Mouse (Mus musculus) hindbrain, embryonic 15.5 days (tissue): ENCODE data around the gene Olfr1242. TPM values are rescaled to one million over a fixed set of nuclear protein-coding genes. Genes with fewer than 3 reads are reported as not detected.

Experiments used
- ATAC-seq: fragments of 200-750 bp; cut with Nextera tagmentation; 2 replicates; pipeline ENCODE4 v1.8.0; 2017; ENCODE audit warnings: low read depth, moderate number of reproducible peaks, moderate TSS enrichment; ENCODE audit not compliant: low FRiP score
- H3K27ac ChIP-seq: fragments of 300-500 bp; sonication (generic); replicated peaks from 2 replicates; pipeline ENCODE4 v1.5.1; 2015; ENCODE audit warnings: mild to moderate bottlenecking, inconsistent platforms
- H3K27me3 ChIP-seq: fragments of 300-500 bp; sonication (generic); 2 replicates; pipeline ENCODE4 v1.6.1; 2015; ENCODE audit warnings: control low read depth, inconsistent platforms
- H3K36me3 ChIP-seq: fragments of 300-500 bp; sonication (generic); 2 replicates; pipeline ENCODE4 v1.6.1; 2015; ENCODE audit warnings: control low read depth, inconsistent platforms
- H3K4me1 ChIP-seq: fragments of 300-500 bp; sonication (generic); replicated peaks from 2 replicates; pipeline ENCODE4 v1.6.1; 2015; ENCODE audit warnings: control low read depth, inconsistent platforms
- H3K4me2 ChIP-seq: fragments of 300-500 bp; sonication (generic); 2 replicates; pipeline ENCODE4 v1.6.1; 2015; ENCODE audit warnings: moderate library complexity, mild to moderate bottlenecking, inconsistent platforms
- H3K4me3 ChIP-seq: fragments of 300-500 bp; sonication (generic); 2 replicates; pipeline ENCODE4 v1.5.1; 2015; ENCODE audit warnings: mild to moderate bottlenecking, inconsistent platforms
- H3K9ac ChIP-seq: fragments of 300-500 bp; sonication (generic); 2 replicates; pipeline ENCODE4 v1.6.1; 2015; ENCODE audit warnings: inconsistent platforms
- H3K9me3 ChIP-seq: fragments of 300-500 bp; sonication (generic); 2 replicates; pipeline ENCODE4 v1.6.1; 2016; ENCODE audit warnings: control low read depth, inconsistent platforms
- WGBS: fragments of 180-500 bp; shearing (Covaris S2); methylation state at CpG from one replicate; pipeline ENCODE4 v1.1.7; 2015; 5-methylcytosine and 5-hydroxymethylcytosine counted together
- polyA plus RNA-seq: library from polyadenylated mRNA; unstranded; fragments of >200 nt; fragmentation: Nextera tagmentation; extraction: Ambion mirVana; gene quantifications from 2 replicates; pipeline ENCODE4 v1.2.1, GENCODE M21; 2015

The Olfr1242 gene
- polyA plus RNA-seq: not detected in 2 replicates

DNA sequence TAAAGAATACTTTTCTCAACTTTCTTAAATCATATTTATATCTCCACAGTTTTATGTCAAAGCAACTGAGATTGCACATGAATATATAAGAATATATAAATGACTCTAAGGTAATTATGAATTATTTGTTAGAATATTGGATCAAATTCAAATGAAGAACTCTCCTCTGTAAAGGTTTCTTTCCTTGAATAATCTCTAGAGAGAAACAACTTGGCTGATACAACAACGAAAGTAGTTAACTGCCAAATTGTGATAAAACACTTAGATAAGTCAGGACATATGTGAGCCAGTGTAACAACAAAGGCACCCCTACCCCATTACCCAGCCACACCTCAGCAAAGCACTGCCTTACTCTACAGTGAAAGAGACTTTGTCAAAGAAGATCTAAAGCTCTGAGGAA, at the start of gene Olfr1242:
TSS of gene Olfr1242 (minus strand) at position 101 of the 400 bp plus-strand sequence.
- no peaks in the 10 kb centered on the region for H3K36me3 ChIP-seq
- H3K4me3 ChIP-seq: no peak within 1 kb of the TSS
- 93% methylated on average over 1 of the region's 1 CpGs for WGBS
- no peak within 1 kb of the TSS for H3K4me2 ChIP-seq
- H3K9ac ChIP-seq: no peak within 1 kb of the TSS
- no peaks in the 10 kb centered on the region for H3K27me3 ChIP-seq
- ATAC-seq: no peak
- H3K27ac ChIP-seq: no peak within 1 kb of the TSS
- H3K9me3 ChIP-seq: no peaks in the 10 kb centered on the region
- no peaks in the 10 kb centered on the region for H3K4me1 ChIP-seq

DNA sequence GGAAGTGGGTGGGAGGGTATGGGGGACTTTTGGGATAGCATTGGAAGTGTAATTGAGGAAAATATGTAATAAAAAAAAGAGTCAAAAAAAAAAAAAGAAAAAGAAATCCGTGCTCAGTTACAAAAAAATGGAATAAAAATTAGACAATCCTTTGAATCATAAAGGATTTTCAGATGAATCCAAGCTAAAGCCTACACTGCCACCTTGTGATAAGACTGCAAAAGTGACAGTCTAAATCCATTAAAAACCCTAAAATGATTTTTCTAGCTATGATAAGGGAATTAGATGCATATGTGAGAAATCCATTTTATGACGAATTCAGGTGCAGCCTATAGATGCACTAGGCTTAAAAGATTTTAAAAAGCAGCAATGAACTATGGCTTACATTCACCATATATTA, 46.4 kb upstream of the Olfr1242 start:
- Histone ChIP-seq H3K9ac (no peak overlapping the region), H3K4me1 (no peaks in the 10 kb centered on the region), H3K9me3 (no peaks in the 10 kb centered on the region), H3K4me2 (no peak overlapping the region), H3K4me3 (no peak overlapping the region), H3K36me3 (no peaks in the 10 kb centered on the region), H3K27me3 (no peaks in the 10 kb centered on the region), H3K27ac (no peak overlapping the region)
- WGBS: 53% methylated on average over 2 of the region's 2 CpGs
- ATAC-seq: no peak

- H3K36me3 ChIP-seq: no peaks in the 10 kb centered on the region
- no peak for ATAC-seq
- no peaks in the 10 kb centered on the region for H3K9me3 ChIP-seq
- no peak overlapping the region for H3K9ac ChIP-seq
- no peaks in the 10 kb centered on the region for H3K27me3 ChIP-seq
- no peak overlapping the region for H3K4me2 ChIP-seq
- 92% methylated on average over 1 of the region's 1 CpGs for WGBS
- H3K27ac ChIP-seq: no peak overlapping the region
- H3K4me3 ChIP-seq: no peak overlapping the region
- no peaks in the 10 kb centered on the region for H3K4me1 ChIP-seq
Measured at GRCm38 (mm10) chr2:89539923-89540322, 41.8 kb upstream of the Olfr1242 start.

- WGBS: 88% methylated on average over 1 of the region's 1 CpGs
- no peaks in the 10 kb centered on the region for H3K27me3 ChIP-seq
- H3K9me3 ChIP-seq: no peaks in the 10 kb centered on the region
- no peaks in the 10 kb centered on the region for H3K36me3 ChIP-seq
- H3K4me1 ChIP-seq: no peaks in the 10 kb centered on the region
- ATAC-seq: no peak
- no peak within 1 kb of the TSS for H3K4me3 ChIP-seq
- no peak within 1 kb of the TSS for H3K4me2 ChIP-seq
- no peak within 1 kb of the TSS for H3K9ac ChIP-seq
- H3K27ac ChIP-seq: no peak within 1 kb of the TSS
Measured at GRCm38 (mm10) chr2:89531387-89531786, 33.3 kb upstream of the Olfr1242 start, which contains the start of gene Olfr1243. Olfr1243 (minus strand) TSS chr2:89531487.

- Histone ChIP-seq H3K4me2 (no peak within 1 kb of the TSS), H3K27ac (no peak within 1 kb of the TSS), H3K36me3 (no peaks in the 10 kb centered on the region), H3K4me3 (no peak within 1 kb of the TSS), H3K9me3 (no peaks in the 10 kb centered on the region), H3K9ac (no peak within 1 kb of the TSS), H3K27me3 (no peaks in the 10 kb centered on the region), H3K4me1 (no peaks in the 10 kb centered on the region)
- ATAC-seq: no peak
Measured at GRCm38 (mm10) chr2:89487026-89487425, 11.1 kb downstream of the Olfr1242 start, which contains the start of gene Olfr1241. Olfr1241 (minus strand) TSS chr2:89487126.

DNA sequence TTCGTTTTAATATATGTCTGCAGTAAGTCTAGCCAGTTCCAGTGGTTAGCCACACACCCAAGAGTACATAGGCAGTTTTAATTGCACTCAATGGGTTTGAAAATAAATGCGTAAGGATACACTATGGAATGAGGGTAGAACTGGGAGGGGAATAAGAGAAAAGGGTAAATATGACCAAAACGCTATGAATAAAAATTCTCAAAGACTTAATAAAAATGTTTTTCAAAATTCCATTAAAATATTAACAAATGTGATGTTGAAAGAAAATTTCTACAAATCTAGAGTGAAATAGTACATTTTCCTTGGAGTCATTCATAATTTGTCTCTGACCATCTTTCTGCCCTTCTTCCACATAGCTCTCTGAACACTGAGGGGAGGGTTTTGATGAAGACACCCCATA, 55.2 kb downstream of the Olfr1242 start, which contains the start of gene Olfr1240:
TSS of gene Olfr1240 (minus strand) at position 101 of the 400 bp plus-strand sequence.
- Histone ChIP-seq H3K4me3 (no peak within 1 kb of the TSS), H3K9me3 (no peaks in the 10 kb centered on the region), H3K36me3 (no peaks in the 10 kb centered on the region), H3K9ac (no peak within 1 kb of the TSS), H3K4me2 (no peak within 1 kb of the TSS), H3K27me3 (no peaks in the 10 kb centered on the region), H3K4me1 (no peaks in the 10 kb centered on the region), H3K27ac (no peak within 1 kb of the TSS)
- 89% methylated on average over 3 of the region's 3 CpGs for WGBS
- ATAC-seq: no peak

Other genes with a start within 250 kb of the Olfr1242 start
- not detected in 2 replicates for gene Olfr1228, start 244.3 kb downstream of the Olfr1242 start, polyA plus RNA-seq
- gene Olfr1229, start 210.3 kb downstream of the Olfr1242 start, polyA plus RNA-seq: not detected in 2 replicates
- not detected in 2 replicates for gene Olfr1230, start 201.1 kb downstream of the Olfr1242 start, polyA plus RNA-seq
- gene Olfr1231, start 191.3 kb downstream of the Olfr1242 start, polyA plus RNA-seq: not detected in 2 replicates
- gene Olfr1232, start 168.7 kb downstream of the Olfr1242 start, polyA plus RNA-seq: not detected in 2 replicates
- not detected in 2 replicates for gene Olfr1233, start 155.9 kb downstream of the Olfr1242 start, polyA plus RNA-seq
- gene Olfr1234, start 133.5 kb downstream of the Olfr1242 start, polyA plus RNA-seq: not detected in 2 replicates
- not detected in 2 replicates for gene Olfr1238, start 88.7 kb downstream of the Olfr1242 start, polyA plus RNA-seq
- not detected in 2 replicates for gene Olfr1239, start 77.9 kb downstream of the Olfr1242 start, polyA plus RNA-seq
- gene Olfr1240, start 55.3 kb downstream of the Olfr1242 start, polyA plus RNA-seq: not detected in 2 replicates
- not detected in 2 replicates for gene Olfr1241, start 11.2 kb downstream of the Olfr1242 start, polyA plus RNA-seq
- gene Olfr1243, start 33.2 kb upstream of the Olfr1242 start, polyA plus RNA-seq: not detected in 2 replicates
- not detected in 2 replicates for gene Olfr1245, start 80.1 kb upstream of the Olfr1242 start, polyA plus RNA-seq
- gene Olfr1246, start 94.8 kb upstream of the Olfr1242 start, polyA plus RNA-seq: not detected in 2 replicates
- gene Olfr1247, start 115.8 kb upstream of the Olfr1242 start, polyA plus RNA-seq: not detected in 2 replicates
- gene Olfr1248, start 119.9 kb upstream of the Olfr1242 start, polyA plus RNA-seq: not detected in 2 replicates
- gene Olfr1249, start 136.6 kb upstream of the Olfr1242 start, polyA plus RNA-seq: not detected in 2 replicates
- not detected in 2 replicates for gene Olfr1250, start 163.1 kb upstream of the Olfr1242 start, polyA plus RNA-seq
- not detected in 2 replicates for gene Olfr1251, start 173.6 kb upstream of the Olfr1242 start, polyA plus RNA-seq
- gene Olfr1252, start 226.7 kb upstream of the Olfr1242 start, polyA plus RNA-seq: not detected in 2 replicates